Mouse (Mus musculus): ENCODE results near the gene Gldc.

The Gldc gene

DNA sequence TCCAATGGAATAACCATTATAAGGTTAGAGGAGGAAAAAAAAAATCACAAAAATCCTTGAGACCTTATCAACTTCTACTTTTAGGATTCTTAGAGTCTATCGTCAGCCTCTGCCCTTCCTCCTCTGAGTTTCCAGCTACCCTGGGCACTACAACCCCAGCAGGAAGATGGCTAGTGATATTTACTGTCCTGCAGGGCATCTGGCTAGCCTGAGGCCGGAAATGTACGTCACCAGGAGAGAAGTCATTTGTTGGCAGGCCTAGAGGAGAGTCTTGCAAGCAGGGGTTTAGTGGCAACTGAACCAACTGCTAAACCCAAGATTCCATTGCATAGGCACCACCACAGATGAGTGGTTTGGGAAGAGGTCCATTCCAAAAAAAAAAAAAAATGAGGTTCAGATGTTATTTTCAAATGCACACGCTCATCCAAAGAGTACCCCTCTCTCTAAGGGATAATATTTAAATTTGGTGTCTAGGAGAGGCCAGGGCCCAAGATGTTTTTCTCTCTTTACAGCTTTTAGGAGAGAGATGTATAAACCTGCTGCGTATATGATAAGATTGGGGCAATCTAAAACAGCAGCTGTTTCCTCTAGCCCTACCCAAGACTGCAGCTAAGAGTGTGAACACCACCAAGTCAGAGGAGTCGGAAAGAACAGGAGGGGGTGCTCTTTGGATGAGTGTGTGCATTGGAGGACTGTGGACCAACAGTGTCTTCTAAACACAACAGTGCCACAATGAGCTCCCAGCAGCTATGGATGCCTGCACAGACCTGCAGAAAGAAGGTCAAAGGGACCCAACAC lies 70.0 kb downstream of the Gldc start:
- WGBS, result 92% methylated on average over 6 of the region's 6 CpGs

DNA sequence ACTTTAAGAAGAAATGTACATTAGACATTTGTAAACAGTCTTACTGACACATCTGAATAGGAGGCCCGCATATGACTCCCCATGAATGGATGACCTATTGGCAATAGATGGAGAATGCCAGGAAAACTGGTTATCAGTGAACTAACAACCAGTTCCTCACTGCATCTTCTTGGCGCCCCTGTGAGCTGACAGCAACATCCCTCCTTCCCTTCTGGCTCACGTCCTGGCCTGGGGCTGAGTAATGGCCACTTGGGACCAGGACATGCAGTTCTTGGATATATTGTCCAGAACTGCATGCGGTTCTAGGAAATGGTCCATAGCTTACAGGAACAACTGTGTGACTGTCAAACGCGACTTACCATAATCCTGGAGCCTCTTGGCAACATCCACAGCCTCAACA lies 72.6 kb downstream of the Gldc start:
- WGBS, result 89% methylated on average over 6 of the region's 6 CpGs

DNA sequence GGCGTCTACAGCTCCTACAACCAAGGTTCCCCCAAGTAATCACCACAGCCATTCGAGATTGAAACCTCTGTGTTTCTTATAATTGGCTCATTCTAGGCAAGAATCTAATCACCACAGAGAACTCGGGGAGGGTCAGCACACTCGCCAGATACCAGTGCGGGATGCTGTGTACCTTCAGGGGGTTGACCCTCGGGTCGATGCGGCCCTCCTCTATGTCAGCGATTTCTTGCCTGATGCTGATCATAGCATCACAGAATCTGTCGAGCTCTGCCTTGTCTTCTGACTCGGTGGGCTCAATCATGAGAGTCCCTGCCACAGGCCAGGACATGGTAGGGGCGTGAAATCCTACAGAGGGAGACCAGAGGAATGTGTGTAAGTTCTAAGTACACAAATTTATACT lies 74.7 kb downstream of the Gldc start:
- WGBS, result 95% methylated on average over 12 of the region's 12 CpGs

DNA sequence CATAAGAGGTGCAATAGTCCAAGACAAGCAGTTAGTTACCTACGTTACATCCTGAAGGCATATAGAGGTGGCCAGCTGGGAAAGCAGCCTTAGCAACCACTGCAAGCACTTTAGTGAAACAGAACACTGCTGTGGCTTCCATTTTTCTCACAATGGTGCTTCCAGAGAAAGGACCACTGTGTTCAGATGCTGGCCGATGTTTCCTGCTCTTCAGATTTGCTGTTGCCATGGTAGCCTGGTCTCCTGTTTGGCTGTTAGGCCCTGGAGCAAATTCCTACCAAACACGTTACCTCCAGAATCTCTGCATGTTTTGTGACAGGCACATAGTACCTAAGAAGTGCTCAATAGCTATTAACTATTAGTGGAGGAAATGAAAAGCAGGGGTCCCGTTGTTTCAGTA lies 78.2 kb downstream of the Gldc start:
- 49% methylated on average over 4 of the region's 4 CpGs for WGBS

DNA sequence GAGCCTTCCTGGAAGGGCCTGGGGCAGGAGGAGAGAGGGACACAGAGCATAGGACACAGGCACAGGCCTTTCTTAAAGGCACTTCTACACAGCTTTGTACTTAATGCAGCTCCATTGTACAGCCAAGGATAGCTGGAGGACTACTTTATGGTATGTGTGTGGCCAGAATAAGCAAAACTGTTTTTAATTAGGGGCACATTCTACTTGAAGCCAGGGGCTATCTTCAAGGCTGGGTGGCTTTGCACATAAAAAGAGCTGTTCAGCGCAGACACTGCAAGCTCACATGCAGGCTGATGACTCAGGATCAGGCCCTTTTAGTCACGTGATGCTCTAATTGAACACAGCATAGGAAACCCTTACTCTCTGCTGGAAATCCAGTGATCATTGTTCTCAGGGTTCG lies 79.0 kb downstream of the Gldc start:
- 40% methylated on average over 3 of the region's 3 CpGs for WGBS

DNA sequence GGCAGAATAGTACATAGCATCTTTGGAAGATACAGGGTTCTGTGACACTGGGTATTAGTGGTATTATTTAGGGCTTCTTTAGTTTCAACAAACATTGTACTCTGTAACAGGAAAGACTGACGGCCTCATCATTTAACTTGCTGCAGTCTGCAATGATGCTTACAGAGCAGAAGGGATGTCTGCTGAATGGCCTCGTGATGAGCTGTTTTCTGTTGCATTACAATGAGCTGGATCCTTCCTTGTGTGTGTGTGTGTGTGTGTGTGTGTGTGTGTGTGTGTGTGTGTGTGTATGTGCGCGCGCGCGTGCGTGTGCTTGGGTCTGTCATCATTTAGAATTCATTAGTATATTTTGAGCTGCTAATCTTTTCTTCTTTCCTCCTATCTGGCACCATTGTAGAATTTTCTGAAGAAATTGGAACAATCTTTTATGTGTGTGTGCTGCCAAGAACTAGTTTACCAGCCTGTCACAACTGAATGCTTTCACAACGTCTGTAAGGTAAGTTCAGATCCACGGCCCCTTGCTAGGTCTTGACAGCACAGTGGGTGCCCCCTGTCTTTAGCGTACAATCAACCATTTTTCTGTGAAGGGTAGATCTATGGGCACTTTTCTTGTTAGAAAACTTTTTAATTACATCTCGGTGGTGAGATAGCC lies 83.5 kb downstream of the Gldc start:
- WGBS, result 57% methylated on average over 12 of the region's 12 CpGs

DNA sequence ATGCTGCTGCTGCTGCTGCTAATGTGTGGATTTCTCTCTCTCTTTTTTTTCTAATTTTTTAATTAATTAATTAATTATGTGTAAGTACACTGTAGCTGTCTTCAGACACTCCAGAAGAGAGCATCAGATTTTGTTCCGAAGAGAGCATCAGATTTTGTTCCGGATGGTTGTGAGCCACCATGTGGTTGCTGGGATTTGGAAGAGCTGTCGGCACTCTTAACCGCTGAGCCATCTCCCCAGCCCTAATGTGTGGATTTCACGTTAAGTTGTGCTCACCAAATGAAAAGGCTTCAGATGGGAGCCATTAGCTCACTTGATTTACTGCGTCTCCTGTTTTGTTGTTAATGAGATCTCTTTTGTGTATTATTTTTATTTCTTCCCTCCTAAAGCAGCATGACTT lies 85.1 kb downstream of the Gldc start:
- WGBS, result 48% methylated on average over 6 of the region's 6 CpGs

DNA sequence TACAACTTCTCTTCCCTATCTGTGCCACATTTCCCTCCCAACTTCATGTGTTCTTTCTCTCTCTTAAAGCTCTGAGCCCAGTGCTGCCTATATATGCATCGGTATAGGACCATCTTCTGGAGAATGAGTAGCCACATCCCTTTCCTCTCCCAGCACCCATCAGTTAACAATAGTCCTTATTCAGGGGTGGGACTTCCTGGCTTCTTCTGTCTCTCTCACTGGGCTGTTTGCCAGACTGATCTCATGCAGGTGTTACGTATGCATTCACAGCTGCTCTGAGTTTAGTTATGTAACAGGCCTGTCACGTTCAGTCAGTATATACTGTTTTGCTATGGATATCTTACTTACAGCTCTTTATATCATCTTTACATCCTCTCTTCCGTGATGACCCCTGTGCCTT lies 109.4 kb downstream of the Gldc start:
- 32% methylated on average over 4 of the region's 4 CpGs for WGBS

DNA sequence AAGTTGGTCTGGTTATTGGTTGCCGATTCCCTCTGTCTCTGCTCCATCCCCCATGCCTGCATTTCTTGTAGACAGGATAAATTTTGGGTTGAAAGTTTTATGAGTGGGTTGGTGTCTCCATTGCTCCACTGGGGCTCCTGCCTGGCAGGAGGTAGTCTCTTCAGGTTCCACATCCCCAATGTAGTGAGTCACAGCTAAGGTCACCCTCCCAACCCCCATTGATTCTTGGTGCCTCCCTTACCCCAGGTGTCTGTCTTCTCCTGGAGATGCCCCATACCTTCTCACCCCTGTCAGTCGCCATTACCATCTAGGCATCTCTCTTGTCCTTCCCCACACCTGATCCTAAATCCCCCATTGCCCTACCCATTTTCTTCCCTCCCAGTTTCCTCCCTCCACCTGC lies 121.0 kb downstream of the Gldc start:
- WGBS, result 97% methylated on average over 2 of the region's 2 CpGs

DNA sequence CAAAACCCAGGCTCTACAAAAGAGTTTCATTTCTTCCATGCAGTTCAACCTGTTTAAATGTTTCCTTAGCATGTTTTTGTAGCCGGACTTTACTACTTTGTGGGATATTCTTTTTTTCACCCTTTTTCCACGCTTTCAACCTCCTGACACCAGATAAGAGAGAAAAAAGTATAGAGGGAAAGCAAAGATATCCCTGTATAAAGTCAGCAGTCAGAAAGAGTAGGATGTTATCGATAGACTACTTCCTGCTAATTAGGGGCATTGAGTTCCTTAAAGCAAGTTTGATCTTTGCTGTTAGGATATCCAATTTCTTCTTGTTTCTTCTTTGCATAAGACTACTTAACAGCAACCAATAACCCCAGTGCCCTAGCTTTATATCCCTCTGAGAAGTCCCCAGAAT lies 123.8 kb downstream of the Gldc start:
- WGBS, result 93% methylated on average over 3 of the region's 3 CpGs

DNA sequence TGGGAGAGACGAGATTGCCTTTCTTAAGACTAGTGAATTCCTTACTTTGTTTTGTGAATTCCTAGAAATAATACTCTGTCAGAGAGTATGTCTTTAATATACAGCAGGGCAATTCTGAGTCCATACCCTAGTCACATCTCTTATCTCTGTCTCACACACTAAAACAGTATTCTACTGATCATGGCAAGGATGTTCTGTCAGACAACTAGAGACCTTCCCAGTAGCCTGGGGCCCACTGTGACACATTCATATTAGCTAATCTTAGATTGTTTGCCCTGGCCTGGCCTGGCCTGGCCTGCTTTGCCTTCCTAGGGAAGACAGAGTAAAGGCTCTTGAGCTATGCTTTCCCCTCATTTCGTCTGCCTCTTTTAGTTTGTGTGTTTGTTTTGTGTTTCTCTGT lies 124.6 kb downstream of the Gldc start:
- 72% methylated on average over 2 of the region's 2 CpGs for WGBS
